22 mouse cellular contexts compared by ENCODE assay signal in genomic region chr3:89590386-89590785, GRCm38 (mm10).
"Had no signal": no experiment of that assay in that cellular context is flagged by ENCODE, and none has a peak within 500 bp of the region (broad histone marks: within the 10 kb centered on the region; RNA-seq: fewer than 3 reads in every experiment).

No protein-coding gene starts in this region.

- H3K36me3 ChIP-seq: limb, embryonic 12.5 days; limb, embryonic 15.5 days; midbrain, embryonic 12.5 days; midbrain, embryonic 15.5 days; neural tube, embryonic 12.5 days; neural tube, embryonic 15.5 days had no signal

- H3K4me2 ChIP-seq: limb, embryonic 12.5 days; limb, embryonic 15.5 days; liver, embryonic 11.5 days; lung, embryonic 14.5 days; midbrain, embryonic 12.5 days; midbrain, embryonic 15.5 days; neural tube, embryonic 12.5 days; neural tube, embryonic 15.5 days had no signal

- H3K9ac ChIP-seq: limb, embryonic 12.5 days; limb, embryonic 15.5 days; liver, embryonic 14.5 days; liver, postnatal 0 days; lung, embryonic 14.5 days; midbrain, embryonic 12.5 days; midbrain, embryonic 15.5 days; neural tube, embryonic 12.5 days; neural tube, embryonic 15.5 days had no signal

- H3K27ac ChIP-seq: limb, embryonic 12.5 days; limb, embryonic 15.5 days; liver, embryonic 14.5 days; macrophage; midbrain, embryonic 12.5 days; midbrain, embryonic 15.5 days; neural tube, embryonic 12.5 days; stomach, postnatal 0 days had no signal

- H3K9me3 ChIP-seq: limb, embryonic 12.5 days; limb, embryonic 15.5 days; midbrain, embryonic 12.5 days; midbrain, embryonic 15.5 days; neural tube, embryonic 12.5 days; neural tube, embryonic 15.5 days had no signal

- H3K4me3 ChIP-seq: limb, embryonic 12.5 days; limb, embryonic 15.5 days; midbrain, embryonic 12.5 days; midbrain, embryonic 15.5 days; neural tube, embryonic 12.5 days; neural tube, embryonic 15.5 days had no signal

- DNase-seq: kidney, postnatal 14 days; kidney, postnatal 4 days; left cerebral cortex, postnatal 4 days; liver, postnatal 0 days; lung, embryonic 14.5 days; right cerebral cortex, adult 18-20 months; right cerebral cortex, postnatal 14 days; right cerebral cortex, postnatal 4 days; thymus, adult 2 months; thymus, postnatal 14 days; thymus, postnatal 4 days had no signal

- ATAC-seq: liver, postnatal 0 days; lung, postnatal 0 days; midbrain, embryonic 15.5 days had no signal

- H3K27me3 ChIP-seq: limb, embryonic 12.5 days; limb, embryonic 15.5 days; midbrain, embryonic 15.5 days; neural tube, embryonic 12.5 days; neural tube, embryonic 15.5 days had no signal
